Mouse (Mus musculus): ENCODE measurements around the gene Upb1. TPM values are rescaled to one million over a fixed set of nuclear protein-coding genes. Genes with fewer than 3 reads are reported as not detected.
"Not testable (repeated sequence)": the region's sequence is repeated elsewhere in the genome, so short reads cannot be mapped to it uniquely, and the experiment has no call there.

Gene Upb1
- total RNA-seq, 1 experiment from 2014 or later, result 0.36 TPM

- DNase-seq, result not testable (repeated sequence)
Observed at GRCm38 (mm10) chr10:75456061-75456831, 55.3 kb downstream of the Upb1 start.

DNA sequence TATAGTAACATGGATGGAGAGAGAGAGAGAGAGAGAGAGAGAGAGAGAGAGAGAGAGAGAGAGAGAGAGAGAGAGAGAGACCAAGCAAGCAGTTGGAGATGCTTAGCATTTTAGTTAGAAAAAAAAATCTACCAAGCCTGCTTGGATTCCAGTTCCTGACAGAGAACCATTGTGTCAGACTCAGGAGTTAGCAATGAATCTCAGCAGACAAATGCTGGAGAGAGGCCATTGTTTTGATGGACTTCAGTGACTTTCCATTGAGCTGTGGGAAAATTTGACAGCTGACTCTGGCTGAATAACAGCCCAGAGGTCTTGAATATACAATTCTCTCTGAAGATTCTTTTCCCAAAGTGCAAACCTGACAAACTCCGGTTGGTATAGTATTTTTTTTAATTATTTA is 56.9 kb downstream of the Upb1 start:
- no peak for DNase-seq

DNA sequence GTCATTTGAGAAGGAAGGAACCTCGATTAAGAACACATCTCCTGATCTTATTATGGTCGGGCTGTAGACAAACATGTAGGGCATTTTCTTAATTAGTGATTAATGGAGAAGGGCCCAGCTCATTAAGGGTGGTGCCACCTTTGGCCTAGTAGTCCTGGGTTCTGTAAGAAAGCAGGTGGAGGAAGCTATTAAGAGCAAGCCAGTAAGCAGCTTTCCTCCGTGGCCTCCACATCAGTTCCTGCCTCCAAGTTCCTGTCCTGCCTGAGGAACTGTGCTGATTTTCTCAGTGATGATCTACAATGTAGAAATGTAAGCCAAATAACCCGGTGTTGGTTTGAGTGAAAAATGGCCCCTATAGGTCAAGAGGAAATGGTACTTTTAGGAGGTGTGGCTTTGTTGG is 57.4 kb downstream of the Upb1 start:
- no peak for DNase-seq

DNA sequence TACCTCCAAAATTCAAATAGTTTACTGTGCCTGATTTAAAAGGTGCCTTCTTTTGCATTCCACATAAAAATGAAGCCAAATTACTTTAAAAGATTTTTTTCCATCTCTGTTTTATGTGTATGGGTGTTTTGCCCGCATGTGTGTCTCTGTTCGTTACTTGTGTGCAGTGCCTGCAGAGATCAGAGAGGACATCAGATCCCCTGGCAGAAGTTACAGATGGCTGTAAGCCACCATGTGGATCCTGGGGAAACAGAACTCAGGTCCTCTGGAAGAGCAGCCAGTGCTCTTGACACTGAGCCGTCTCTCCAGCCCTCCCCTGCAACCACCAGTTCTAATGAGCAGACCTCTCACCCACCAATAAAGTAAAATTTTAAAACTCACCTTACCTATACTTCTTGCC is 61.8 kb downstream of the Upb1 start:
- no peak for DNase-seq

- DNase-seq, result no peak
Observed at GRCm38 (mm10) chr10:75465781-75466550, 65.1 kb downstream of the Upb1 start.

- DNase-seq, result no peak
Observed at GRCm38 (mm10) chr10:75473411-75473810, 72.5 kb downstream of the Upb1 start.

DNA sequence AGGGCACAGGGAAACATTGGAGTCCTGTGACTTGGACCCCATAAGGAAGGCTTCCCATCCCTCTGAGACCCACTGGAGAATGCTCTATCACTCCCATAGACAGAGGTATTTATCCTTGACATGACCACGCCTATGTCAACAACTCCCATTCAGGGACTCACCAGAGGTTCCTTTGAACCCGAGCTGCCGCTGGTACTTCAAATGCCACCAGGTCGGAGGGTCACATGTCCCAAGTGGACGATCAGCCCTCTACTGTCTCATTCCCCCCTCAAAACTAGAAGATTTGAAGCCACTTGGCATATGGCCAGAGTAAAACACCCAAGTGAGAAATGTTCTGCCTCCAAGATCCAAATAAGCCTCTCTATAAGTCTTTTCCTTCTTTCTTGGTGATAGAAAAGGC is 73.7 kb downstream of the Upb1 start:
- DNase-seq, result no peak

DNA sequence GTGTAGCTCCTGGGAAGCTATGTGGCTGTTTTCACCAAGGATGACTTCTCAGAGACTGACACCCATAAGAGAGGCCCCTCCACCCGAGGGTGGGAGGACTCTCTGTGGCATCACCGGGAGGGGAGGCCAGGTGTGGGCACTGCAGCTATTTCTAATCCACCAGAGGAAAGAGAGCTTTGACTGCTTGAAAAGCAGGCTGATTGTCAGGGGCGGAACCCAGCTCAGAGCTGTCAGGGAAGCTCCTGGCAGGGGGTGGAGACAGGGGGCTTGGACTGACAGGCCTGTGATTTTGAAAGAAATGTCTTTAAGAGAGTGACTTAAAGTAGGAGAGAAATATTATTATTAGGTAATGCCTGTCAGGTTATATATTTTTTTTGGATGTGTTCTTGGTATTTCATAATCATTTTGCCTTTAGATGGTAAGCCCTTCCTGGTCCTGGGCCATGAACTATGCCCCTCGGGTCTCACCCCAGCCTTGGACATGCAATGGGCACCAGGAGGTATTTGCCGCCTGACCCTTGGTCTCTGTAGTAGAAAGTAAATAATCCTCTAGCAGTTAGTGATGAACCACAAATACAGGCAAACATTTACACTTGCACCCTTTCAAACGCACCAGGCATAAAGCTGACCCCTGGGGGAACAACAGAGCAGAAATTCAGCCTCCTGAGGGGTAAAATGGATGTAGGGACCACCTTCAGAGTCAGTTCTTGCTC is 74.4 kb downstream of the Upb1 start:
- not testable (repeated sequence) for DNase-seq

DNA sequence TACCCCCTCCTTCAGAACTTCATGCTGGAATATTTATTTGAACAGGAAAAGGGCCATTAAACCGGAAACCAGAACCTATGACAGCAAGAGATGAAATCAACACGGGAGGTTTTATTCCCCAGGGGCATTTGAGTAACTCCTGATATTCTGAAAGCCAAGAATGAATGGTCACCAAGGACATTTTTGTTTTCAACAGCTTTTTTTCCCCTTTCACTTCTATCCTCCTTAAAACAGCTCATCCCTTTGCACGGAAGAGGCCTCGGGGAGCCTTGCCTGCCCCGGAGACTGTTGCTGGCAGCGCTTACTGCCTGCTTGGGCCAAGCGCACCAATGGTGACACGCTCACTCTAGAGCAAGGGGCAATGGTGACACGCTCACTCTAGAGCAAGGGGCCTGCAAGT is 76.1 kb downstream of the Upb1 start:
- DNase-seq, result peak; percentile 13

DNA sequence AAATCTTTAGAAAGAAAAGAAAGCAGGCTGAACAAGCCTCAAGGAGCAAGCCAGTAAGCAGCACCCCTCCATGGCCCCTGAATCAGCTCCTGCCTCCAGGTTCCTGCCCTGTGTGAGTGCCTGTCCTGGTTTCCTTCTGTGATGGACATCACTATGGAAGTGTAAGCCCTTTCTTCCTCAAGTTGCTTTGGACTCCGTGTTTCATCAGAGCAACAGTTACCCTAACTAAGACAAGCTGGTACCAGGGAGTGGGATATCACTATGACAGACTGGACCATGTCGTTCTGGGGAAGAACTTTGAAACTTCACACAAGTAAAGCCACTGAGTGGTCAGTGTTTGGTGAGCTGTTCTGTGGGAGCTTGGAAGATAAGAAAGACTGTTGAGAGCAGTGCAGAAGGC is 79.0 kb downstream of the Upb1 start:
- no peak for DNase-seq

DNA sequence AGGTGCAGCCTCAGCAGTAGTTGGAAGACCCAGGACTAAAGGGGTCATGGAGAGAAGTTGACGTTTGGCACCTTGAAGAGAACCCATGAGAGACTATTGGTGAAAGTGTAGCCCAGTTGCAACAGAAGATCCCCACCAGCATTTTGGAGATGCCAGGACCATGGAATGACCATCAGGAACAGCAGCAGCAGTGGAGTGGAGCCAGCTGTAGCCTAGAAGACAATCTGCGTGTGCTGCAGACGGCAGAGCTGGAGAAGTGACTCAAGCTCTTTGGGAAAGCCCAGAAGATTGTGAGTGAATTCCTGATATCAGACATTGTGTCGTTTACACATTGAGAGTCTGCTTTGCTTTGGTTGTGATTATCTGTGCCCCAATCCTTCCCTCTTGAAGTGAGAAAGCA is 80.8 kb downstream of the Upb1 start:
- no peak for DNase-seq

DNA sequence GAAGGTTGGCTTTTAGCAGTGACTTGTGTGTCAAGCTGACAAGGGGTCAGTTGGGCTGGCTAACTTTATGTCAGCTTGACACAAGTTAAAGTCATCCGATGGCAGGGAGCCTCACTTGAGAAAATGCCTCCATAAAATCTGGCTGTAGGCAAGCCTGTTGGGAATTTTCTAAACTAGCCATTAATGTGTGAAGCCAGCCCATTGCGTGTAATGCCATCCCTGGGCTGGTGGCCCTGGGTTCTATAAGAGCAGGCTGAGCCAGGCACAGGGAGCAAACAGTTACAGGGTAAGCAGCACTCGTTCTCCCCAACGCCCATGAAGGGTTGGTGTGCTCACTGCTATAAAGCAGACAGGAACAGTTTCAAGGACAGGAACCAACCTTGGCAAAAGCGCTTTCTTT is 81.4 kb downstream of the Upb1 start:
- no peak for DNase-seq

DNA sequence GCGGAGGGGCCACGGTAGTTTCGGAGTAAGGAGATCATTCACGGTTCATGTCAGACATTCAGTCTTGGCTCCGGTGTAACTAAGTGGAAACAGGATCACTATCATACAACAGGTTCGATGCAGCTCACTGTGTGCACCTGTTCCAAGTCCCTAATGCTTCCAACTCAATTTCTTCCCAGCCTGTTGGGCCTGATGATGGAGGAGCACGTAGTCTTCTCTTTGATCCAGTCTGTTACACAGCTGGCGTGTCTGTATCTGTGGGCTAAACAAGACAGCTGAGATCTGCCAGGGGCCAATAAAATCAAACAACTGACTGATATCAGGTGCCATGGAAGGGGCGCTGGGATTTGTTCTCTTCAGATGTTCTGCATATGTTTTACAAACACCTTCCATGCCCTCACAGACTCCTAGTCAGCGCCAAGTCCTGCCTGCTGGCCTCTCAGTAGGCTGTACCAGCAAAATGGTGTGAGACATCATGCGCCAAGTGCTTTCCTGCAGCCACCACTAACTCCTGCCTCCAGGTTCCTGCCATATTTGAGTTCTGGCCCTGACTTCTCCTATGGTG is 82.1 kb downstream of the Upb1 start:
- no peak for DNase-seq

GRCm38 (mm10) chr10:75484066-75484465 is 83.2 kb downstream of the Upb1 start:
- DNase-seq, result no peak

- no peak for DNase-seq
Observed at GRCm38 (mm10) chr10:75484767-75485166, 83.9 kb downstream of the Upb1 start.

DNA sequence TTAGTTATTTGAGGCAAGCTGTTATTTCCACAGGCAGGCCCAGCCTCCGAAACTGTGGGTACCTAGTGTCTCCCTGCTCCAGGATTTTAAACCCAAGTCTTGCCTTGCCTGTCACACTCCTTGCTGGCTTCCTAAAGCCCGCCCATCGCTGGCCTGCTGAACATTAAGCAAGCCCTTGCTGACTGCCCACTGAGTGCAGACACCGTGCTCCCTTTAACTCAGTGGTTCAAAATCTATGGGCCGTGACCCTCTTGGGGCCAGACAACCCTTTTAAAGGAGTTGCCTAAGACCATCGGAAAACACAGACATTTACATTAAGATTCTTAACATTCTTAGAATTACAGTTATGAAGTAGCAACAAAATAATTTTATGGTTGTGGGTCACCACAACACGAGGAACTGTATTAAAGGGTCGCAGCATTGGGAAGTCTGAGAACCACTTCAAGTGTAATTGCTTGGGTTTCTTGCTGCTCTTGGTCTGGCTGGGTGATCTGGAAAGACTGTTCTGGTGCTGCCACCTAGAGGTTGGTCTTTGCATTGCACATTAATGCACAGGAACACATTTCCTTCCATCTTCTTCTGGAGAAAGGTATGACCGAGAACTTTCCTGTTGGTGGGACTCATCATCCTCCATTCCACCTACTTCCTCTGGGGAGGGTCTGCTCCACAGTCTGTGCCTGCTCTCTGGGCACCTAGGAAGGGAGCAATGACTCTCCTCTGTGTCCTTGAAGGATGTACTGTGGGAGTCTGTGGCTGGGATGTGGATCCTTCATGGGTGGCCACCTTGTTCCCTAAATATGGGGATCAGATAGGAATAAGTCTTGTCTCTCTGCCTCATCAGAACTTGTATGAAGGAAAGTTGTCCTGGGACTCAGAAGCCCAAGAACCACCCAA is 85.4 kb downstream of the Upb1 start:
- peak; percentile 75 for DNase-seq

DNA sequence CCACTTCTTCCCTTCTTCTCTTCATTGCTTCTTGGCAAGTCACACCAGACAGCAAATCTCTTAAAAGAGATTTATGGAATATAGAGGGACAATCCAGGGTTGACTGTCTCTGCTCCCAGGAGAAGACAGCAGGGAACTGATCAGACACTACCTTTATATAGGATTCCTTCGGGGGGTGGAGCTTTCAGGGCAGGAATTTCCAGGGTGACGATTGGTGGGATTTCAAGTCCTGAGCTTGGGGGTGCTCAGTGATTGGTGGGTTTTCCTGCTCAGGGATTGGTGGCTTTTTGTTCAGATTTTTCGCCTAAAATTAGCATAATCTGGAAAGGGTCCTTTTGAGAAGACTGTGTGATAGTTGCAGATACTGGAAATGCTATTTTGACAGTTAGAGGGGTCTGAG is 86.2 kb downstream of the Upb1 start:
- no peak for DNase-seq

DNA sequence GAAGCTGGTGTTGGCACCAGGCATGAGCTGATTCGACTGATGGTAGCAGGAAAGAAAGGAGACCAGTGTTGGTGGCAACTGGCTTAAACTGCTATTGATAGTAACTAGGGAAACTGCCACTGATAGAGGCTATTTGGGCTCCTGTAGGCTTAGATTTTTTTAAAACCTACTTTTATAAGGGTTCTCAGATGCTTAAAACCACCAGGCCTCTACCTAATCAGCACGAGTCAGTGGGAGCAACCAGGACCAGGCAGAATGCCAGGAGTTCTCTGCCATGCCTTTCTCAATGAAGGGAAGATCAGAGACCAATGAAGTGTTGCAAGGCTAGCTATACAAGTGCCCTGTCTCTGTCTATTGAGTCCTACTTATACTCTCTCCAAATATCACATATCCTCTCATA is 88.6 kb downstream of the Upb1 start:
- DNase-seq, result no peak

DNA sequence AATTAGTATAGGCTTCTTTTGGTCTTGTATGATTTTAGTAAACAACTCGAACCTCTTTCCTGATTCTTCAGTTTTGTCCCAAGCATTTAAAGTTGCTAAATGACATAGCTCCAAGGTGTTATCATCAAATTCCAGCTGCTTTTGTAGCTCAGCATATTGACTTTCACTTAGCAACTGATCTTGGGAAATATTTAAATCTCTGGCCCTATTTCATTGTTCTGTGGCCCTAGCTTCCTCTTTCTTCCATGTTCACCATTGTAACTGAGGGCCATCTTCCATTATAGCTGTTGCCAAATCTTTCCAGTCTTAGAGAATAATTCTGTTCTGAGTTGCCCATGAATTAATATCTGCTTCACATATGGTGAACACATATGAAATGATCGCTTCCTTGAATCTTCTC is 89.8 kb downstream of the Upb1 start:
- DNase-seq, result no peak
